Comparison of ENCODE assay signal across 15 mouse cellular contexts in the genomic region with DNA sequence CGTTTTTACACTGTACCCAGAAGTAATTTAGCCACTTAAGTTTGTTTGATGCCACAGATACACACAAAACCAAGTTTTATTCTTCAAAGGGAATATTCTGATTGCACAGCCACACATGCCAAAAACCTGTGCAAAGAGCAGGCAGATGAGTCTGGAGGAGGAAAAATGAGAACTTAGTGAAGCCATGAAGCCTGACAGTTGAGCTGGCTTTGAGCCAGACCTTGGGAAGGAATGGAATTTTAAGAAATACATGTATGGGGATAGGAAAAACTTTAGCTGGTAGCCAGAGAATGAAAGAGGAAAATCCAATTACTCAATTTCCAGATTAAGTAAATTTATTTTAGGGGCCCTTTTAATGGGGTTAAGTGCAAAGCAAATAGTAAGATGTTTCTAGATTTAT.
"Had no signal": no experiment of that assay in that cellular context is flagged by ENCODE, and none has a peak within 500 bp of the region (broad histone marks: within the 10 kb centered on the region; RNA-seq: fewer than 3 reads in every experiment).

No protein-coding gene starts in this region.

- ATAC-seq: midbrain, embryonic 15.5 days had no signal

- H3K9me3 ChIP-seq: limb, embryonic 10.5 days; liver, embryonic 15.5 days; megakaryocyte, embryonic 14.5 days; midbrain, embryonic 15.5 days; neural tube, embryonic 13.5 days had no signal

- DNase-seq: kidney, postnatal 36 days; lung, adult 2 months; lung, postnatal 10 days; retina, postnatal 1 day; right cerebral cortex, postnatal 14 days; thymus, postnatal 36 days had no signal

- H3K27me3 ChIP-seq: liver, embryonic 15.5 days; megakaryocyte, embryonic 14.5 days; midbrain, embryonic 15.5 days; neural tube, embryonic 13.5 days had no signal

- H3K36me3 ChIP-seq: limb, embryonic 10.5 days; liver, embryonic 15.5 days; midbrain, embryonic 15.5 days; neural tube, embryonic 13.5 days had no signal

- H3K4me2 ChIP-seq: liver, embryonic 11.5 days; liver, embryonic 15.5 days; midbrain, embryonic 11.5 days; midbrain, embryonic 15.5 days; neural tube, embryonic 13.5 days had no signal

- H3K4me1 ChIP-seq: limb, embryonic 10.5 days; liver, embryonic 15.5 days; megakaryocyte, embryonic 14.5 days had no signal

- H3K27ac ChIP-seq: layer of hippocampus, adult 2 months; limb, embryonic 10.5 days; liver, embryonic 15.5 days; macrophage; midbrain, embryonic 15.5 days; neural tube, embryonic 13.5 days had no signal

- H3K9ac ChIP-seq: liver, embryonic 15.5 days; midbrain, embryonic 15.5 days; neural tube, embryonic 13.5 days had no signal

- H3K4me3 ChIP-seq: layer of hippocampus, adult 2 months; limb, embryonic 10.5 days; liver, embryonic 15.5 days; megakaryocyte, embryonic 14.5 days; midbrain, embryonic 15.5 days; neural tube, embryonic 13.5 days had no signal
